Mouse (Mus musculus) ES-E14 (cell line): ENCODE measurements around the gene AC170998.1. TPM values are rescaled to one million over a fixed set of nuclear protein-coding genes. Genes with fewer than 3 reads are reported as not detected.

Experiments
- DNase-seq: peaks from one replicate; pipeline ENCODE4 v3.0.0-alpha.2; 2013; ENCODE audit warnings: low read depth, low spot score
- H3K27ac ChIP-seq: 2 replicates; pipeline ENCODE4 v1.5.1; 2012; ENCODE audit warnings: low read depth, mild to moderate bottlenecking, low read length, moderate library complexity, mixed read lengths; ENCODE audit not compliant: poor library complexity, insufficient read depth, severe bottlenecking
- H3K36me3 ChIP-seq: 2 replicates; pipeline ENCODE4 v1.6.1; 2012; ENCODE audit warnings: mild to moderate bottlenecking, low read length, moderate library complexity, mixed read lengths; ENCODE audit not compliant: control insufficient read depth, poor library complexity, insufficient read depth, severe bottlenecking
- H3K4me1 ChIP-seq, 2 experiments: fragments of 150-350 bp in 1 of 2; sonication (generic) in 1 of 2; 2 replicates each; pipeline ENCODE4 v1.6.1; 2012; ENCODE audit warnings: low read length in 2 of 2, mild to moderate bottlenecking in 1 of 2, mixed read lengths in 1 of 2; ENCODE audit not compliant: control insufficient read depth in 2 of 2, insufficient read depth in 2 of 2, poor library complexity in 1 of 2
- H3K4me3 ChIP-seq, 2 experiments: fragments of 150-350 bp in 1 of 2; sonication (generic) in 1 of 2; 2 replicates each; pipeline ENCODE4 v1.5.1; 2012; ENCODE audit warnings: low read length in 2 of 2, low read depth in 1 of 2, mild to moderate bottlenecking in 1 of 2, mixed read lengths in 1 of 2; ENCODE audit not compliant: insufficient read depth in 1 of 2, poor library complexity in 1 of 2, severe bottlenecking in 1 of 2
- H3K9ac ChIP-seq: 2 replicates; pipeline ENCODE4 v1.6.1; 2012; ENCODE audit warnings: low read depth, mild to moderate bottlenecking, low read length, mixed read lengths; ENCODE audit not compliant: poor library complexity, insufficient read depth, severe bottlenecking
- H3K9me3 ChIP-seq: fragments of 150-350 bp; sonication (generic); 2 replicates; pipeline ENCODE4 v1.6.1; 2012; ENCODE audit warnings: low read depth, mild to moderate bottlenecking, low read length; ENCODE audit not compliant: control insufficient read depth, insufficient read depth
- CHD2 ChIP-seq: IDR thresholded peaks from 2 replicates; pipeline ENCODE4 v1.6.1; 2014; ENCODE audit warnings: mild to moderate bottlenecking, low read depth, low read length, inconsistent platforms
- HCFC1 ChIP-seq: IDR thresholded peaks from 2 replicates; pipeline ENCODE4 v1.6.1; 2012; ENCODE audit warnings: low read length, inconsistent platforms, borderline replicate concordance; ENCODE audit not compliant: insufficient read depth
- MAFK ChIP-seq: IDR thresholded peaks from 2 replicates; pipeline ENCODE4 v1.6.1; 2014; ENCODE audit warnings: mild to moderate bottlenecking, low read depth, low read length, inconsistent platforms; ENCODE audit not compliant: insufficient read depth
- ZC3H11A ChIP-seq: IDR thresholded peaks from 2 replicates; pipeline ENCODE4 v1.6.1; 2012; ENCODE audit warnings: low read depth, mild to moderate bottlenecking, inconsistent platforms, low read length, borderline replicate concordance
- ZNF384 ChIP-seq: IDR thresholded peaks from 2 replicates; pipeline ENCODE4 v1.6.1; 2012; ENCODE audit warnings: low read depth, low read length, inconsistent platforms
- in situ Hi-C, 2 experiments: fragments of 600-800 bp; cut with MboI; formaldehyde crosslinking; loops; one replicate each; pipeline ENCODE4 v1.15.1; 2025; ENCODE audit warnings: low sequenced_read_pairs in 2 of 2, inconsistent platforms in 1 of 2; ENCODE audit not compliant: unreplicated experiment in 2 of 2
- total RNA-seq: library from RNA; depleted of rRNA; stranded (reverse); fragments of 300-350 nt; gene quantifications from 2 replicates; pipeline ENCODE4 v1.2.3, GENCODE M21; 2012

AC170998.1 gene
- total RNA-seq, 1 experiment, result 2.5 TPM

- Histone ChIP-seq H3K27ac (no peak overlapping the region), H3K9ac (no peak overlapping the region), H3K9me3 (no peaks in the 10 kb centered on the region), H3K36me3 (no peaks in the 10 kb centered on the region), H3K4me1 (no peaks in the 10 kb centered on the region; a peak in 2 of 4 replicates), H3K4me3 (no peak overlapping the region)
- no peak for DNase-seq
- no peak for TF ChIP-seq HCFC1
- no peak for TF ChIP-seq ZNF384
- TF ChIP-seq MAFK, result no peak
- TF ChIP-seq CHD2, result no peak
- TF ChIP-seq ZC3H11A, result no peak
- in situ Hi-C loops, result no loop called here
Observed at GRCm38 (mm10) chr17:28687354-28687753, 38.5 kb upstream of the AC170998.1 start.

- no peak for TF ChIP-seq CHD2
- TF ChIP-seq MAFK, result no peak
- no peak for TF ChIP-seq ZC3H11A
- TF ChIP-seq HCFC1, result no peak
- TF ChIP-seq ZNF384, result no peak
- Histone ChIP-seq H3K4me1 (peaks cover 0 to 4% of the 10 kb centered on the region in 2 experiments; a peak in 2 of 4 replicates), H3K27ac (peak within 1 kb of the TSS; percentile 63; the same call in 1 of the 2 replicates), H3K9me3 (no peaks in the 10 kb centered on the region), H3K36me3 (peaks cover 3% of the 10 kb centered on the region; the same call in 1 of the 2 replicates), H3K9ac (peak within 1 kb of the TSS; percentile 76), H3K4me3 (peak within 1 kb of the TSS; percentile 59 to 64)
- in situ Hi-C loops, result no loop called here
- DNase-seq, result no peak
Observed at GRCm38 (mm10) chr17:28689586-28690283, 36.1 kb upstream of the AC170998.1 start, which contains the start of gene Slc26a8. TSS of gene Slc26a8 (minus strand) at chr17:28690233.

- TF ChIP-seq CHD2 (peak; percentile 99), MAFK (no peak), HCFC1 (peak; percentile 57), ZNF384 (no peak), ZC3H11A (no peak)
- no peaks in the 10 kb centered on the region for H3K9me3 ChIP-seq
- peaks cover 3% of the 10 kb centered on the region; the same call in 1 of the 2 replicates for H3K36me3 ChIP-seq
- H3K4me3 ChIP-seq, result peak within 1 kb of the TSS; percentile 79 to 90
- H3K9ac ChIP-seq, result peak within 1 kb of the TSS; percentile 91
- peaks cover 0 to 4% of the 10 kb centered on the region in 2 experiments; a peak in 2 of 4 replicates for H3K4me1 ChIP-seq
- DNase-seq, result peak; percentile 99
- in situ Hi-C loops, result no loop called here
- H3K27ac ChIP-seq, result peak within 1 kb of the TSS; percentile 63
Observed at GRCm38 (mm10) chr17:28690776-28691686, 34.9 kb upstream of the AC170998.1 start, which contains the start of gene Mapk14. TSS of gene Mapk14 (plus strand) at chr17:28691329.

DNA sequence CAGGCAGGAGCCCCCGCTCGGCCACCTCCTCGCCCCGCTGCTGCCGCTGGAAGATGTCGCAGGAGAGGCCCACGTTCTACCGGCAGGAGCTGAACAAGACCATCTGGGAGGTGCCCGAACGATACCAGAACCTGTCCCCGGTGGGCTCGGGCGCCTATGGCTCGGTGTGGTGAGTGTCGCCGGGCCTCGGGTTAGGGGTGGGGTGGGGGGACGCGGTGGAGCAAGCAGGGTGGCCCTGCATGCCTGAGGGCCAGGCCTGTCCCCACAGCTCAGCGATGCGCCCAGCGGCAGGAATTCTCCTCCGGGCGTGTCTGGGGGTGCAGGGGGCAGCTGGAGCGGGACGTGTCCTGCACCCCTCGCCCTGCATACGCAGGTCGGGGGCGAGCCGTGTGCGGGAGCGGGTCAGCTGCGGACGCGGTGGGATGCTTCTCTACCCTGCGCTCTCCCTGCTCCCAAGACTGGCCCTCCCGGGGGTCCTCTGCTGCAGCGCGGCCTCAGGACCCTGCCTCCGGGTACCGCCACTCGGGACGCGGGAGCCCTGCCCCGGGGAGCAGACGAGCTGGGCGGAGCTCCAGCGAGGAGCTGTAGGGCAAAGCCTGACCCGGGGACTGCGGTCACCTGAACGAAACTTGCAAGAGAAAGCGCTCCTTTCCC, 34.1 kb upstream of the AC170998.1 start:
- Histone ChIP-seq H3K36me3 (peaks cover 3% of the 10 kb centered on the region; the same call in 1 of the 2 replicates), H3K4me3 (peak overlapping the region; percentile 79 to 90), H3K9ac (peak overlapping the region; percentile 91), H3K9me3 (no peaks in the 10 kb centered on the region), H3K4me1 (peaks cover 0 to 6% of the 10 kb centered on the region in 2 experiments; a peak in 2 of 4 replicates), H3K27ac (peak overlapping the region; percentile 26)
- in situ Hi-C loops, result no loop called here
- TF ChIP-seq HCFC1, result no peak
- TF ChIP-seq ZNF384, result no peak; the same call in 1 of the 2 replicates
- no peak for TF ChIP-seq CHD2
- no peak for TF ChIP-seq ZC3H11A
- TF ChIP-seq MAFK, result no peak
- DNase-seq, result no peak
